Mouse (Mus musculus): ENCODE measurements around the gene Hmbs. TPM values are rescaled to one million over a fixed set of nuclear protein-coding genes. Genes with fewer than 3 reads are reported as not detected.
A peak's percentile ranks its signal among the peaks of the same experiment; 100 is the strongest.
"Not testable (repeated sequence)": the region's sequence is repeated elsewhere in the genome, so short reads cannot be mapped to it uniquely, and the experiment has no call there.

Hmbs gene
- 135 and 149 TPM in 2 replicates for polyA plus RNA-seq (2015; fragmentation: Nextera tagmentation; extraction: Ambion mirVana)

GRCm38 (mm10) chr9:44343781-44344421, at the start of gene Hmbs:
Gene Hmbs, minus strand, starts transcription at chr9:44344228.
- Histone ChIP-seq H3K9ac (peak within 1 kb of the TSS; percentile 95), H3K4me2 (peak within 1 kb of the TSS; percentile 81), H3K4me1 (peaks cover 26% of the 10 kb centered on the region), H3K9me3 (no peaks in the 10 kb centered on the region), H3K27ac (replicated peaks) (peak within 1 kb of the TSS; percentile 100), H3K4me3 (peak within 1 kb of the TSS; percentile 87), H3K27me3 (replicated peaks) (no peaks in the 10 kb centered on the region), H3K36me3 (peaks cover 56% of the 10 kb centered on the region)
- WGBS = under 1% methylated on average over 39 of the region's 39 CpGs
- peak; percentile 81 for ATAC-seq (ENCODE audit: extremely low read depth, insufficient number of reproducible peaks, low FRiP score, low TSS enrichment)

- no peak overlapping the region for H3K4me2 ChIP-seq
- H3K27ac ChIP-seq (replicated peaks) = no peak overlapping the region
- H3K9ac ChIP-seq = no peak overlapping the region
- H3K9me3 ChIP-seq = no peaks in the 10 kb centered on the region
- H3K4me3 ChIP-seq = no peak overlapping the region
- H3K36me3 ChIP-seq = peaks cover 64% of the 10 kb centered on the region
- no peaks in the 10 kb centered on the region for H3K27me3 ChIP-seq (replicated peaks)
- 0 out of 2 replicates have a peak, but pooled peaks have one; percentile 32 for ATAC-seq (ENCODE audit: extremely low read depth, insufficient number of reproducible peaks, low FRiP score, low TSS enrichment)
- WGBS = 35% methylated on average over 4 of the region's 4 CpGs
- H3K4me1 ChIP-seq = peaks cover 6% of the 10 kb centered on the region
These were observed 47.4 kb upstream of the Hmbs start for GRCm38 (mm10) chr9:44391466-44391865.

GRCm38 (mm10) chr9:44389273-44389672, 45.2 kb upstream of the Hmbs start:
- H3K36me3 ChIP-seq = peaks cover 86% of the 10 kb centered on the region
- no peaks in the 10 kb centered on the region for H3K27me3 ChIP-seq (replicated peaks)
- ATAC-seq (ENCODE audit: extremely low read depth, insufficient number of reproducible peaks, low FRiP score, low TSS enrichment) = no peak
- no peak overlapping the region for H3K27ac ChIP-seq (replicated peaks)
- no peak overlapping the region for H3K4me2 ChIP-seq
- WGBS = 62% methylated on average over 8 of the region's 8 CpGs
- no peaks in the 10 kb centered on the region for H3K9me3 ChIP-seq
- H3K4me1 ChIP-seq = no peaks in the 10 kb centered on the region
- H3K9ac ChIP-seq = no peak overlapping the region
- H3K4me3 ChIP-seq = no peak overlapping the region

GRCm38 (mm10) chr9:44387221-44387620, 43.2 kb upstream of the Hmbs start:
- no peak overlapping the region for H3K4me2 ChIP-seq
- H3K4me3 ChIP-seq = no peak overlapping the region
- ATAC-seq (ENCODE audit: extremely low read depth, insufficient number of reproducible peaks, low FRiP score, low TSS enrichment) = no peak
- H3K4me1 ChIP-seq = no peaks in the 10 kb centered on the region
- H3K9ac ChIP-seq = no peak overlapping the region
- H3K27ac ChIP-seq (replicated peaks) = no peak overlapping the region
- WGBS = 71% methylated on average over 3 of the region's 3 CpGs
- no peaks in the 10 kb centered on the region for H3K27me3 ChIP-seq (replicated peaks)
- H3K9me3 ChIP-seq = no peaks in the 10 kb centered on the region
- peaks cover 98% of the 10 kb centered on the region for H3K36me3 ChIP-seq

- Histone ChIP-seq H3K9ac (no peak overlapping the region), H3K9me3 (no peaks in the 10 kb centered on the region), H3K36me3 (peaks cover 91% of the 10 kb centered on the region), H3K4me2 (no peak overlapping the region), H3K4me3 (no peak overlapping the region), H3K4me1 (peaks cover 14% of the 10 kb centered on the region), H3K27ac (replicated peaks) (no peak overlapping the region), H3K27me3 (replicated peaks) (no peaks in the 10 kb centered on the region)
- no peak for ATAC-seq (ENCODE audit: extremely low read depth, insufficient number of reproducible peaks, low FRiP score, low TSS enrichment)
- WGBS = 90% methylated on average over 13 of the region's 13 CpGs
These were observed 40.6 kb upstream of the Hmbs start for GRCm38 (mm10) chr9:44384596-44384995.

- Histone ChIP-seq H3K27me3 (replicated peaks) (no peaks in the 10 kb centered on the region), H3K4me2 (peak overlapping the region; percentile 96), H3K4me1 (peaks cover 26% of the 10 kb centered on the region), H3K27ac (replicated peaks) (peak overlapping the region; percentile 80), H3K36me3 (peaks cover 44% of the 10 kb centered on the region), H3K9ac (peak overlapping the region; percentile 88), H3K4me3 (peak overlapping the region; percentile 68), H3K9me3 (no peaks in the 10 kb centered on the region)
- 4% methylated on average over 15 of the region's 15 CpGs for WGBS
- ATAC-seq (ENCODE audit: extremely low read depth, insufficient number of reproducible peaks, low FRiP score, low TSS enrichment) = no peak
These were observed 35.8 kb upstream of the Hmbs start for GRCm38 (mm10) chr9:44379862-44380261.

GRCm38 (mm10) chr9:44379054-44379834, 35.2 kb upstream of the Hmbs start, which contains the start of gene Hyou1:
Gene Hyou1, plus strand, starts transcription at chr9:44379490.
- under 1% methylated on average over 82 of the region's 83 CpGs for WGBS
- peak within 1 kb of the TSS; percentile 96 for H3K4me2 ChIP-seq

GRCm38 (mm10) chr9:44378153-44378730, 34.2 kb upstream of the Hmbs start:
- peak overlapping the region; percentile 83 for H3K27ac ChIP-seq (replicated peaks)
- 76% methylated on average over 5 of the region's 5 CpGs for WGBS
- H3K4me3 ChIP-seq = peak overlapping the region; percentile 68
- no peaks in the 10 kb centered on the region for H3K9me3 ChIP-seq
- no peak for ATAC-seq (ENCODE audit: extremely low read depth, insufficient number of reproducible peaks, low FRiP score, low TSS enrichment)
- peak overlapping the region; percentile 77 for H3K4me2 ChIP-seq
- H3K36me3 ChIP-seq = peaks cover 27% of the 10 kb centered on the region
- peaks cover 26% of the 10 kb centered on the region for H3K4me1 ChIP-seq
- peak overlapping the region; percentile 87 for H3K9ac ChIP-seq
- H3K27me3 ChIP-seq (replicated peaks) = no peaks in the 10 kb centered on the region

More at GRCm38 (mm10) chr9:44379054-44379834, 35.2 kb upstream of the Hmbs start, which contains the start of gene Hyou1:
- ATAC-seq (ENCODE audit: extremely low read depth, insufficient number of reproducible peaks, low FRiP score, low TSS enrichment) = peak; percentile 98
- peak within 1 kb of the TSS; percentile 83 for H3K27ac ChIP-seq (replicated peaks)
- peaks cover 26% of the 10 kb centered on the region for H3K4me1 ChIP-seq
- H3K9me3 ChIP-seq = no peaks in the 10 kb centered on the region
- peaks cover 37% of the 10 kb centered on the region for H3K36me3 ChIP-seq
- peak within 1 kb of the TSS; percentile 68 for H3K4me3 ChIP-seq
- H3K9ac ChIP-seq = peak within 1 kb of the TSS; percentile 88
- no peaks in the 10 kb centered on the region for H3K27me3 ChIP-seq (replicated peaks)

- H3K4me2 ChIP-seq; H3K9me3 ChIP-seq; H3K4me3 ChIP-seq; H3K27me3 ChIP-seq (replicated peaks); H3K27ac ChIP-seq (replicated peaks); H3K9ac ChIP-seq; ATAC-seq (ENCODE audit: extremely low read depth, insufficient number of reproducible peaks, low FRiP score, low TSS enrichment): not testable (repeated sequence)
- WGBS = 81% methylated on average over 2 of the region's 2 CpGs
- peaks cover 26% of the 10 kb centered on the region for H3K4me1 ChIP-seq
- H3K36me3 ChIP-seq = peaks cover 18% of the 10 kb centered on the region
These were observed 33.3 kb upstream of the Hmbs start for GRCm38 (mm10) chr9:44377335-44377734.

GRCm38 (mm10) chr9:44376141-44376540, 32.1 kb upstream of the Hmbs start:
- WGBS = 77% methylated on average over 6 of the region's 6 CpGs

GRCm38 (mm10) chr9:44373386-44373785, 29.4 kb upstream of the Hmbs start:
- H3K36me3 ChIP-seq = no peaks in the 10 kb centered on the region
- ATAC-seq (ENCODE audit: extremely low read depth, insufficient number of reproducible peaks, low FRiP score, low TSS enrichment) = no peak

More at GRCm38 (mm10) chr9:44376141-44376540, 32.1 kb upstream of the Hmbs start:
- Histone ChIP-seq H3K9ac (no peak overlapping the region), H3K4me2 (no peak overlapping the region), H3K4me1 (peaks cover 25% of the 10 kb centered on the region), H3K27ac (replicated peaks) (no peak overlapping the region), H3K9me3 (no peaks in the 10 kb centered on the region), H3K4me3 (no peak overlapping the region), H3K27me3 (replicated peaks) (no peaks in the 10 kb centered on the region), H3K36me3 (peaks cover 6% of the 10 kb centered on the region)
- no peak for ATAC-seq (ENCODE audit: extremely low read depth, insufficient number of reproducible peaks, low FRiP score, low TSS enrichment)

More at GRCm38 (mm10) chr9:44373386-44373785, 29.4 kb upstream of the Hmbs start:
- Histone ChIP-seq H3K27ac (replicated peaks) (no peak overlapping the region), H3K9ac (no peak overlapping the region), H3K4me1 (peaks cover 7% of the 10 kb centered on the region), H3K4me2 (no peak overlapping the region), H3K27me3 (replicated peaks) (no peaks in the 10 kb centered on the region), H3K9me3 (no peaks in the 10 kb centered on the region), H3K4me3 (no peak overlapping the region)
